Mouse (Mus musculus): ENCODE data around the gene Mul1. TPM values are rescaled to one million over a fixed set of nuclear protein-coding genes. Genes with fewer than 3 reads are reported as not detected.
A peak's percentile ranks its signal among the peaks of the same experiment; 100 is the strongest.

Mul1 gene
- polyA plus RNA-seq, 1 experiment from 2014 or later: 20.7 TPM

GRCm38 (mm10) chr4:138447827-138448602 lies 13.5 kb downstream of the Mul1 start:
- DNase-seq (ENCODE audit: low spot score): no peak
- H3K27me3 ChIP-seq (ENCODE audit: low read depth, poor library complexity, severe bottlenecking): peaks cover 88% of the 10 kb centered on the region
- no peak overlapping the region for H3K4me3 ChIP-seq
- no peaks in the 10 kb centered on the region for H3K9me3 ChIP-seq (replicated peaks)
- no peak overlapping the region for H3K27ac ChIP-seq
- 42% methylated on average over 15 of the region's 15 CpGs for WGBS
- no peaks in the 10 kb centered on the region for H3K36me3 ChIP-seq
- peaks cover 22% of the 10 kb centered on the region for H3K4me1 ChIP-seq

- DNase-seq (ENCODE audit: low spot score): no peak
- Histone ChIP-seq H3K36me3 (no peaks in the 10 kb centered on the region), H3K4me3 (no peak overlapping the region), H3K27ac (no peak overlapping the region), H3K9me3 (replicated peaks) (no peaks in the 10 kb centered on the region), H3K4me1 (peaks cover 33% of the 10 kb centered on the region), H3K27me3 (ENCODE audit: low read depth, poor library complexity, severe bottlenecking) (peaks cover 92% of the 10 kb centered on the region)
- WGBS: 68% methylated on average over 7 of the region's 7 CpGs
Measured at GRCm38 (mm10) chr4:138448872-138449615, 14.6 kb downstream of the Mul1 start.

- DNase-seq (ENCODE audit: low spot score): no peak
- no peak overlapping the region for H3K27ac ChIP-seq
- peaks cover 39% of the 10 kb centered on the region for H3K4me1 ChIP-seq
- H3K36me3 ChIP-seq: no peaks in the 10 kb centered on the region
- no peaks in the 10 kb centered on the region for H3K9me3 ChIP-seq (replicated peaks)
- peaks cover 86% of the 10 kb centered on the region for H3K27me3 ChIP-seq (ENCODE audit: low read depth, poor library complexity, severe bottlenecking)
- 71% methylated on average over 12 of the region's 12 CpGs for WGBS
- no peak overlapping the region for H3K4me3 ChIP-seq
Measured at GRCm38 (mm10) chr4:138449636-138450314, 15.3 kb downstream of the Mul1 start.

- WGBS: 29% methylated on average over 15 of the region's 15 CpGs
- Histone ChIP-seq H3K36me3 (no peaks in the 10 kb centered on the region), H3K27ac (no peak overlapping the region), H3K27me3 (ENCODE audit: low read depth, poor library complexity, severe bottlenecking) (peaks cover 90% of the 10 kb centered on the region), H3K4me1 (peaks cover 51% of the 10 kb centered on the region), H3K4me3 (no peak overlapping the region), H3K9me3 (replicated peaks) (no peaks in the 10 kb centered on the region)
- no peak for DNase-seq (ENCODE audit: low spot score)
Measured at GRCm38 (mm10) chr4:138452306-138453096, 18.0 kb downstream of the Mul1 start.

- peak; percentile 73 for DNase-seq (ENCODE audit: low spot score)
- peaks cover 90% of the 10 kb centered on the region for H3K27me3 ChIP-seq (ENCODE audit: low read depth, poor library complexity, severe bottlenecking)
- H3K36me3 ChIP-seq: no peaks in the 10 kb centered on the region
- no peaks in the 10 kb centered on the region for H3K9me3 ChIP-seq (replicated peaks)
- 4% methylated on average over 19 of the region's 19 CpGs for WGBS
- H3K27ac ChIP-seq: peak overlapping the region; percentile 89
- peaks cover 44% of the 10 kb centered on the region for H3K4me1 ChIP-seq
- peak overlapping the region; percentile 90 for H3K4me3 ChIP-seq
Measured at GRCm38 (mm10) chr4:138453097-138453752, 18.8 kb downstream of the Mul1 start.

GRCm38 (mm10) chr4:138453753-138454570 lies 19.5 kb downstream of the Mul1 start, which contains the start of gene Camk2n1:
Camk2n1 (plus strand) TSS chr4:138454314.
- DNase-seq (ENCODE audit: low spot score): peak; percentile 78
- Histone ChIP-seq H3K36me3 (no peaks in the 10 kb centered on the region), H3K9me3 (replicated peaks) (no peaks in the 10 kb centered on the region), H3K4me1 (peaks cover 41% of the 10 kb centered on the region), H3K27me3 (ENCODE audit: low read depth, poor library complexity, severe bottlenecking) (peaks cover 90% of the 10 kb centered on the region), H3K4me3 (peak within 1 kb of the TSS; percentile 90), H3K27ac (peak within 1 kb of the TSS; percentile 89)
- under 1% methylated on average over 63 of the region's 64 CpGs for WGBS

- peak; percentile 78 for DNase-seq (ENCODE audit: low spot score)
- WGBS: under 1% methylated on average over 74 of the region's 78 CpGs
- H3K27me3 ChIP-seq (ENCODE audit: low read depth, poor library complexity, severe bottlenecking): peaks cover 91% of the 10 kb centered on the region
- H3K27ac ChIP-seq: peak overlapping the region; percentile 89
- H3K4me1 ChIP-seq: peaks cover 42% of the 10 kb centered on the region
- H3K36me3 ChIP-seq: no peaks in the 10 kb centered on the region
- H3K4me3 ChIP-seq: peak overlapping the region; percentile 90
- no peaks in the 10 kb centered on the region for H3K9me3 ChIP-seq (replicated peaks)
Measured at GRCm38 (mm10) chr4:138454571-138455140, 20.2 kb downstream of the Mul1 start.

GRCm38 (mm10) chr4:138455141-138455955 lies 20.9 kb downstream of the Mul1 start:
- Histone ChIP-seq H3K4me1 (peaks cover 42% of the 10 kb centered on the region), H3K27ac (peak overlapping the region; percentile 89), H3K9me3 (replicated peaks) (no peaks in the 10 kb centered on the region), H3K27me3 (ENCODE audit: low read depth, poor library complexity, severe bottlenecking) (peaks cover 90% of the 10 kb centered on the region), H3K36me3 (no peaks in the 10 kb centered on the region), H3K4me3 (peak overlapping the region; percentile 90)
- under 1% methylated on average over 58 of the region's 58 CpGs for WGBS
- DNase-seq (ENCODE audit: low spot score): peak; percentile 72

- DNase-seq (ENCODE audit: low spot score): peak; percentile 54
- WGBS: under 1% methylated on average over 17 of the region's 17 CpGs
Measured at GRCm38 (mm10) chr4:138455956-138456341, 21.5 kb downstream of the Mul1 start.

GRCm38 (mm10) chr4:138456536-138456935 lies 22.1 kb downstream of the Mul1 start:
- 8% methylated on average over 8 of the region's 8 CpGs for WGBS
- H3K36me3 ChIP-seq: no peaks in the 10 kb centered on the region
- H3K4me3 ChIP-seq: peak overlapping the region; percentile 90
- peaks cover 42% of the 10 kb centered on the region for H3K4me1 ChIP-seq
- peaks cover 93% of the 10 kb centered on the region for H3K27me3 ChIP-seq (ENCODE audit: low read depth, poor library complexity, severe bottlenecking)
- DNase-seq (ENCODE audit: low spot score): no peak
- H3K27ac ChIP-seq: no peak overlapping the region; the same call in 1 of the 2 replicates
- no peaks in the 10 kb centered on the region for H3K9me3 ChIP-seq (replicated peaks)

More at GRCm38 (mm10) chr4:138455956-138456341, 21.5 kb downstream of the Mul1 start:
- H3K9me3 ChIP-seq (replicated peaks): no peaks in the 10 kb centered on the region
- peak overlapping the region; percentile 90 for H3K4me3 ChIP-seq
- H3K27ac ChIP-seq: peak overlapping the region; percentile 89
- H3K4me1 ChIP-seq: peaks cover 42% of the 10 kb centered on the region
- peaks cover 93% of the 10 kb centered on the region for H3K27me3 ChIP-seq (ENCODE audit: low read depth, poor library complexity, severe bottlenecking)
- no peaks in the 10 kb centered on the region for H3K36me3 ChIP-seq
